Mouse (Mus musculus) stomach, embryonic 14.5 days (tissue): ENCODE data around the gene Yipf3. TPM values are rescaled to one million over a fixed set of nuclear protein-coding genes. Genes with fewer than 3 reads are reported as not detected.

Source experiments
- ATAC-seq: fragments of 200-750 bp; cut with Nextera tagmentation; 2 replicates; pipeline ENCODE4 v1.8.0; 2017; ENCODE audit warnings: low read depth, moderate TSS enrichment; ENCODE audit not compliant: insufficient number of reproducible peaks, insufficient read depth, low FRiP score
- H3K27ac ChIP-seq: fragments of 300-500 bp; sonication (generic); 2 replicates; pipeline ENCODE4 v1.5.1; 2014; ENCODE audit warnings: mild to moderate bottlenecking, low read length, moderate library complexity, mixed read lengths
- H3K27me3 ChIP-seq: fragments of 300-500 bp; sonication (generic); 2 replicates; pipeline ENCODE4 v1.6.1; 2014; ENCODE audit warnings: low read length, control low read depth, mixed read lengths; ENCODE audit not compliant: control insufficient read depth, insufficient read depth
- H3K36me3 ChIP-seq: fragments of 300-500 bp; sonication (generic); 2 replicates; pipeline ENCODE4 v1.6.1; 2014; ENCODE audit warnings: mild to moderate bottlenecking, control low read depth, low read length, moderate library complexity, mixed read lengths; ENCODE audit not compliant: control insufficient read depth, insufficient read depth
- H3K4me1 ChIP-seq: fragments of 300-500 bp; sonication (generic); 2 replicates; pipeline ENCODE4 v1.6.1; 2014; ENCODE audit warnings: low read length, control low read depth, mixed read lengths; ENCODE audit not compliant: control insufficient read depth, insufficient read depth
- H3K4me2 ChIP-seq: fragments of 300-500 bp; sonication (generic); replicated peaks from 2 replicates; pipeline ENCODE4 v1.6.1; 2014; ENCODE audit warnings: low read depth, low read length, control low read depth
- H3K4me3 ChIP-seq: fragments of 300-500 bp; sonication (generic); 2 replicates; pipeline ENCODE4 v1.5.1; 2014; ENCODE audit warnings: low read depth, low read length, control low read depth
- H3K9ac ChIP-seq: fragments of 300-500 bp; sonication (generic); replicated peaks from 2 replicates; pipeline ENCODE4 v1.6.1; 2014; ENCODE audit warnings: low read depth, mild to moderate bottlenecking, control low read depth, low read length, moderate library complexity, mixed read lengths
- H3K9me3 ChIP-seq: fragments of 300-500 bp; sonication (generic); 2 replicates; pipeline ENCODE4 v1.6.1; 2016; ENCODE audit warnings: low read depth, low read length, control low read depth; ENCODE audit not compliant: control insufficient read depth
- WGBS: fragments of 180-500 bp; shearing (Covaris S2); extraction: QIAGEN DNeasy Blood & Tissue Kit; methylation state at CpG from one replicate; pipeline ENCODE4 v1.1.7; 2014; 5-methylcytosine and 5-hydroxymethylcytosine counted together
- polyA plus RNA-seq: library from polyadenylated mRNA; unstranded; fragments of >200 nt; fragmentation: Nextera tagmentation; extraction: Ambion mirVana; gene quantifications from 2 replicates; pipeline ENCODE4 v1.2.1, GENCODE M21; 2014

Gene Yipf3
- polyA plus RNA-seq, 1 experiment from 2014 or later, result 104 TPM

- Histone ChIP-seq H3K4me3 (no peak overlapping the region), H3K9ac (no peak overlapping the region), H3K27me3 (no peaks in the 10 kb centered on the region), H3K27ac (no peak overlapping the region), H3K4me1 (no peaks in the 10 kb centered on the region), H3K4me2 (no peak overlapping the region), H3K9me3 (no peaks in the 10 kb centered on the region), H3K36me3 (peaks cover 47% of the 10 kb centered on the region)
- WGBS, result 85% methylated on average over 5 of the region's 5 CpGs
- ATAC-seq, result no peak
Measured at GRCm38 (mm10) chr17:46272675-46273074, 24.8 kb downstream of the Yipf3 start.

GRCm38 (mm10) chr17:46273803-46274236, 25.9 kb downstream of the Yipf3 start:
- ATAC-seq, result no peak
- 76% methylated on average over 1 of the region's 1 CpGs for WGBS
- Histone ChIP-seq H3K4me2 (no peak overlapping the region), H3K4me1 (no peaks in the 10 kb centered on the region), H3K4me3 (no peak overlapping the region), H3K27me3 (no peaks in the 10 kb centered on the region), H3K27ac (no peak overlapping the region), H3K9ac (no peak overlapping the region), H3K36me3 (peaks cover 56% of the 10 kb centered on the region), H3K9me3 (no peaks in the 10 kb centered on the region)

GRCm38 (mm10) chr17:46274465-46274864, 26.6 kb downstream of the Yipf3 start:
- Histone ChIP-seq H3K27ac (no peak overlapping the region), H3K4me3 (no peak overlapping the region), H3K4me2 (no peak overlapping the region), H3K9me3 (no peaks in the 10 kb centered on the region), H3K4me1 (no peaks in the 10 kb centered on the region), H3K9ac (no peak overlapping the region), H3K27me3 (no peaks in the 10 kb centered on the region), H3K36me3 (peaks cover 59% of the 10 kb centered on the region)
- no peak for ATAC-seq
- 61% methylated on average over 6 of the region's 6 CpGs for WGBS

- Histone ChIP-seq H3K36me3 (peaks cover 58% of the 10 kb centered on the region), H3K9me3 (no peaks in the 10 kb centered on the region), H3K4me3 (no peak overlapping the region), H3K27ac (no peak overlapping the region), H3K4me2 (no peak overlapping the region), H3K4me1 (no peaks in the 10 kb centered on the region), H3K9ac (no peak overlapping the region), H3K27me3 (no peaks in the 10 kb centered on the region)
- WGBS, result 89% methylated on average over 6 of the region's 6 CpGs
- ATAC-seq, result no peak
Measured at GRCm38 (mm10) chr17:46275034-46275433, 27.2 kb downstream of the Yipf3 start.

- Histone ChIP-seq H3K9me3 (no peaks in the 10 kb centered on the region), H3K9ac (no peak overlapping the region), H3K36me3 (peaks cover 58% of the 10 kb centered on the region), H3K27me3 (no peaks in the 10 kb centered on the region), H3K4me2 (no peak overlapping the region), H3K4me1 (no peaks in the 10 kb centered on the region), H3K27ac (no peak overlapping the region), H3K4me3 (no peak overlapping the region)
- 86% methylated on average over 10 of the region's 10 CpGs for WGBS
- ATAC-seq, result no peak
Measured at GRCm38 (mm10) chr17:46275506-46275905, 27.6 kb downstream of the Yipf3 start.

- Histone ChIP-seq H3K4me2 (no peak overlapping the region), H3K27me3 (no peaks in the 10 kb centered on the region), H3K36me3 (peaks cover 45% of the 10 kb centered on the region), H3K4me1 (peaks cover 10% of the 10 kb centered on the region), H3K27ac (no peak overlapping the region), H3K4me3 (no peak overlapping the region), H3K9me3 (no peaks in the 10 kb centered on the region), H3K9ac (no peak overlapping the region)
- no peak for ATAC-seq
- 52% methylated on average over 4 of the region's 4 CpGs for WGBS
Measured at GRCm38 (mm10) chr17:46277586-46277985, 29.7 kb downstream of the Yipf3 start.

- Histone ChIP-seq H3K36me3 (peaks cover 43% of the 10 kb centered on the region), H3K4me1 (peaks cover 11% of the 10 kb centered on the region), H3K9ac (no peak overlapping the region), H3K27ac (peak overlapping the region; percentile 39; the same call in 1 of the 2 replicates), H3K4me2 (no peak overlapping the region), H3K9me3 (no peaks in the 10 kb centered on the region), H3K4me3 (no peak overlapping the region), H3K27me3 (no peaks in the 10 kb centered on the region)
- no peak for ATAC-seq
- WGBS, result 84% methylated on average over 12 of the region's 12 CpGs
Measured at GRCm38 (mm10) chr17:46278011-46278765, 30.3 kb downstream of the Yipf3 start.

- ATAC-seq, result peak; percentile 98
- no peaks in the 10 kb centered on the region for H3K27me3 ChIP-seq
- peak within 1 kb of the TSS; percentile 72 for H3K4me3 ChIP-seq
- H3K4me2 ChIP-seq, result peak within 1 kb of the TSS; percentile 83
- no peaks in the 10 kb centered on the region for H3K9me3 ChIP-seq
- peaks cover 27% of the 10 kb centered on the region for H3K36me3 ChIP-seq
- peaks cover 16% of the 10 kb centered on the region for H3K4me1 ChIP-seq
- peak within 1 kb of the TSS; percentile 81 for H3K9ac ChIP-seq
- 1% methylated on average over 37 of the region's 37 CpGs for WGBS
- H3K27ac ChIP-seq, result peak within 1 kb of the TSS; percentile 92
Measured at GRCm38 (mm10) chr17:46282483-46283123, 34.7 kb downstream of the Yipf3 start, which contains the start of gene Tjap1. Gene Tjap1 (minus strand): TSS chr17:46283026.
